Mouse (Mus musculus) right cerebral cortex, postnatal 4 days (tissue): ENCODE measurements around the gene 1700001F09Rik.
"Not testable (repeated sequence)": the region's sequence is repeated elsewhere in the genome, so short reads cannot be mapped to it uniquely, and the experiment has no call there.

Source experiments
- DNase-seq: peaks from one replicate; pipeline ENCODE4 v3.0.0-alpha.2; 2022

1700001F09Rik gene

DNA sequence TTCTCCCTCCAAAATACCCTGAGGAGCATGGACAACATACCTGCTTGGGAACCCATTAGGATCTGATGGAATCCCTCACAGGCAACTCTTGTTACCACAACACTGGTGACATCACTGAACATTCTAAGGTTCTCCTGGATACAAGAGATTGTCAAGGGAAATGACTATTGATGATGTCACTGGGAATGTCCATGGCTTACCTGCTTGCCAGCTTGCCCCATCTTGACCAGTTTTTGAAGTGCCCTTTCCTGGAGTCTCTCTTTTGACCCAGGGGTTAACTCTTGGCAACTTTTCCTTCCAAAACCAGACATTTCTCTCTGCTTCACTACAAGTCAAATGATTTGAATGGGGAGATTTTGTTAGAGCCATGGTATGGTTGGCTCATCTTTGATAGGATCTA lies at the start of gene 1700001F09Rik:
Gene 1700001F09Rik (minus strand): TSS at position 101 of the 400 bp plus-strand sequence.
- not testable (repeated sequence) for DNase-seq

DNA sequence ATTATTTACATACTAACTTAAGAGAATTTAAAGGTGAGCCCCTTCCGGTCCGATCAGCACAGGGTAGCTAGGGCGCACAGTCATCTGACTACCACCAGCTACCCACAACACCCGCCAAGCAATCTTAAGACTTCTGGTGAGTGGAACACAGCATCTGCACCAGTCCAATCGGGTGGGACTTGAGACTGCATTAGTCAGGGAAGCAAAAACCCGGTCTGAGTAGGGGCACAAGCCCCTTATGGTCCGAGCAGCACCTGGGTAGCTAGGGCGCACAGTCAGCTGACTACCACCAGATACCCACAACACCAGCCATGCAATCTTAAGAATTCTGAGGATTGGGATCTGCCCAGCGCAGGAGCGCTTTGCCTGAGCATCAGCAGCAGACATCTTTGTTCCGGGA lies 14.1 kb upstream of the 1700001F09Rik start:
- not testable (repeated sequence) for DNase-seq

DNA sequence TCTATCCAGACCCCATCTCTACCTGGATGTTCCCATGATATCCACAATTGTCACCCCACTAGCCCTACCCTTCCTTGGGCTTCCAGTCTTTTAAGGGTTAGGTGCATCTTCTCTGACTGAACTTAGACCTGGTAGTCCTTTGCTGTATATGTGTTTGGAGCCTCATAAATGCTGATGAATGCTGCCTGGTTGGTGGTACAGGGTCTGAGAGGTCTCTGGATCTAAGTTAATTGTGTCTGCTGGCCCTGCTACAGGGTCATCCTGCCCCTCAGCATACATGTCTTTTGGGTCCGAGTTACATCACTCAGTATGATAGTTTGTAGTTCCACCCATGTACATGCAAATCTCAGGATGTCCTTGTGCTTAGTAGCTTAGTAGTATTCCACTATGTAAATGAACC lies 11.6 kb upstream of the 1700001F09Rik start:
- not testable (repeated sequence) for DNase-seq

DNA sequence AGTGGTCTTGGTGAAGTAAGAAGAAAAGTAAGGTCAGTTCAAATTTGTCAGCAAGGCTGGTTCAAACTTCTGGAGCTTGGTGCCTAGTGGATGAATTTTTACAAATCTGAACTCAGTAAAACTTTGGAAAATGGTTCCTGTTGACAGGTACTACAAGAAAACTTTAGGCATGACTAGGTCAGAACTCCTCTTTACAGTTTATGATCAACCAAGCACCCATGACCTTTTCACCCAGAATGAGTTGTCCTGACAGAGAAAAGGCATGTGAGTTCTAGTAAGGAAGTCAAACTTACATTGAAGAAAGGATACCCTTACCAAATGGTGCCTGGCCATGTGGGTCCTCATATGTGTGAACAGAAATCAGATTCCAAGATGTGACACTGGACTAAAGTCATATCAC lies 9.9 kb upstream of the 1700001F09Rik start:
- DNase-seq = not testable (repeated sequence)

DNA sequence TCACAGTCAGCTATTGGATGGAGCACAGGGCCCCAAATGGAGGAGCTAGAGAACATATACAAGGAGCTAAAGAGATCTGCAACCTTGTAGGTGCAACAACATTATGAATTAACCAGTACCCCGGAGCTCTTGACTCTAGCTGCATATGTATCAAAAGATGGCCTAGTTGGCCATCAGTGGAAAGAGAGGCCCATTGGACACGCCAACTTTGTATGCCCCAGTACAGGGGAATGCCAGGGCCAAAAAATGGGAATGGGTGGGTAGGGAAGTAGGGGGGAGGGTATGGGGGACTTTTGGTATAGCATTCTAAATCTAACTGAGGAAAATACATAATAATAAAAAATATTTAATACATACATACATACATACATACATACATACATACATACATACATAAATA lies 5.3 kb upstream of the 1700001F09Rik start:
- DNase-seq = not testable (repeated sequence)

DNA sequence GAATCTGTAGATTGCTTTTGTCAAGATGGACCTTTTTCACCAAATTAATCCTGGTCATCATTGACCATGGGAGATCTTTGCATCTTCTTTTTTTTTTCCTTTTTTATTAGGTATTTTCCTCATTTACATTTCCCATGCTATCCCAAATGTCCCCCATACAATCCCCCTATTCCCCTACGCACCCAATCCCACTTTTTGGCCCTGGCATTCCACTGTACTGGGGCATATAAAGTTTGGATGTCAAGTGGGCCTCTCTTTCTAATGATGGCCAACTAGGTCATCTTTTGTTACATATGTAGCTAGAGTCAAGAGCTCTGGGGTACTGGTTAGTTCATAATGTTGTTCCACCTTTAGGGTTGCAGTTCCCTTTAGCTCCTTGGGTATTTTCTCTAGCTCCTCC lies 10.0 kb downstream of the 1700001F09Rik start:
- not testable (repeated sequence) for DNase-seq

DNA sequence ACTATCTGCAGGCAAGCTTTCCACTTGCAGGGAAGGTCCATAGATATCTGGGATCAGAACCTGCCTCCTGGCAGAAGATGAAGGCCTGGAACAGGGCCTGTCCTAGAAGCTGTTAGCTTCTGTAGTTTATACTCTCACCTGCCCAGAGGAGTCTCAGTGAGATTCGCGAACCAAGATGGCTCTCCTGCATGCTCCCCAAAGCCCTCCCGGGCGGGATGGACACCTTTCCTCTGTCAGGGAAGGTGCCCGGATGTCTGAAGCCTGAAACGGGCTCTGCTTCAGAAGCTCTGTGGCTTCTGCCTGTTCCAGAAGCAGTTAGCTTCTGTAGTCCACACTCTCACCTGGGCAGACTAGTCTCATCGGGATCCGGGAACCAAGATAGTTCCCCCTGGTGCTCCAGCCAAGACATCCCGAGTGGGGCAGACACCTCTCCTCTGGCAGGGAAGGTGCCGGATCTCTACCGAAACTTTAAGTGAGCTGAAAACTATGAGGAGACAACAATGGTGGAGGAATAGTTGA lies 16.2 kb downstream of the 1700001F09Rik start:
- DNase-seq = not testable (repeated sequence)

DNA sequence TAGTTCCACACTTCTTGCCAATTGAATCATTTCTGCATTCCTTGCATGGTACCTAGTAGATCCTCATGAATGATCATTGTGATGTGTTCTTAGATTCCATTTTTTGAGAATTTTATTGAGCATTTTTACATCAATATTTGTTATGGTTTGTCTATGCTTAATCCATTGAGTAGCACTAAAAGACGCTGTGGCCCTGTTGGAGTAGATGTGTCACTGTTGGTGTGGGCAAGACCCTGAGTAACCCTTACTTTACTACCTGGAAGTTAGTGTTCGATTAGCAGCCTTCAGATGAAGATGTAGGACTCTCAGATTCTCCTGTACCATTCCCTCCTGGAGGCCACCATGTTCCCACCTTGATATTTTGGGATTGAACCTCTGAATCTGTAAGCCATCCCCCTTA lies 19.0 kb downstream of the 1700001F09Rik start:
- DNase-seq = not testable (repeated sequence)

DNA sequence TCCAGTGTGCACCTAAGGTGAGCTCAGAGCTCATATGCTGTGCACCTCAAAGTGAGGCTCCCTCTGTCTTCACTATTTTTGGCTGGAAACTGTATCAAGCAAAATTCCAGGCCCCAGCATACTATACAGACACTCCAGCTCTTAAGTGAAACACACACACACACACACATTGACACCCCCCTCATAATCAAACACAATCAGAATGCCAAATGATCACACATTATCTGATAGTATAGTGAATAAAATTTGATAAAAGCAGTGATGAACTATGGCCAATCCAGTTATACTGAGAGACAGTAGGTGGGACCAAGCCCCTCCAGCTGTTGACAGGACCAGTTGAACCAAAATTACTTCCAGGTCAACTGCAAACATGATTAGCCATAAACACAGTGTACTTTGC lies 28.1 kb downstream of the 1700001F09Rik start:
- not testable (repeated sequence) for DNase-seq

DNA sequence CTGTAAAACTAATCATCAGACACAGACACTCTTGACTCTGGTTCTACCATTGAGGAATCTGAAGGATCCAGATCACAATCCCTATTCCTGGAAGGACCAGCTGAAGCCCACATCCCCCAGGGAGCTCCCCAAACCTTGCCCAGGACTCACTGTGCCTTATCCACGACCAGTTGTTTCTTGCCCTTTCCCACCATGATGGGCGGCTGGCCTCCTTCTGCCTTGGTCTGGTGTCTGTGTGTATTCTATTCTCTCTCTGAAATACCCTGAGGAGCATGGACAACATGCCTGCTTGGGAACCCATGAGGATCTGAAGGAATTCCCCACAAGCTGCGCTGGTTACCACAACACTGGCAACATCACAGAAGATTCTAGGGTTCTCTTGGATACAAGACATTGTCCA lies 54.1 kb downstream of the 1700001F09Rik start, which contains the start of gene Gm8127:
Gene Gm8127 (minus strand): TSS at position 330 of the 400 bp plus-strand sequence.
- not testable (repeated sequence) for DNase-seq
